Mouse (Mus musculus): ENCODE measurements around the gene Cdcp1.

GRCm38 (mm10) chr9:123245146-123245545 lies 29.3 kb upstream of the Cdcp1 start:
- TF ChIP-seq EP300 (IDR thresholded peaks at IDR 0.05; ENCODE audit: low read depth) (no peak), CTCF (IDR thresholded peaks at IDR 0.05; ENCODE audit: low read depth) (no peak)

Measured in liver, embryonic 14.5 days (tissue).